Mouse (Mus musculus) cortical plate, adult 2 months (tissue): ENCODE results near the gene Cdk5r2. TPM values are rescaled to one million over a fixed set of nuclear protein-coding genes. Genes with fewer than 3 reads are reported as not detected.
A peak's percentile ranks its signal among the peaks of the same experiment; 100 is the strongest.

ENCODE experiments used
- H3K27ac ChIP-seq: fragments of 200-500 bp; 2 replicates; pipeline ENCODE4 v1.5.1; 2012; ENCODE audit warnings: low read length, control low read depth, inconsistent platforms; ENCODE audit not compliant: insufficient read depth
- H3K4me1 ChIP-seq: fragments of 200-500 bp; 2 replicates; pipeline ENCODE4 v1.6.1; 2011; ENCODE audit warnings: low read length; ENCODE audit not compliant: control insufficient read depth, insufficient read depth
- H3K4me3 ChIP-seq: fragments of 200-500 bp; 2 replicates; pipeline ENCODE4 v1.5.1; 2011; ENCODE audit warnings: mild to moderate bottlenecking, low read length, control low read depth; ENCODE audit not compliant: insufficient read depth
- CTCF ChIP-seq: fragments of 200-500 bp; IDR thresholded peaks from 2 replicates; pipeline ENCODE4 v1.5.1; 2011; ENCODE audit warnings: mild to moderate bottlenecking, control low read depth, low read length; ENCODE audit not compliant: insufficient read depth; ENCODE audit errors: extremely low read depth
- POLR2A ChIP-seq: fragments of 200-500 bp; IDR thresholded peaks from 2 replicates; pipeline ENCODE4 v1.6.1; 2011; ENCODE audit warnings: mild to moderate bottlenecking, low read length, control low read depth; ENCODE audit not compliant: insufficient read depth; ENCODE audit errors: extremely low read depth
- polyA plus RNA-seq: library from polyadenylated mRNA; depleted of rRNA; stranded (reverse); fragments of >200 nt; gene quantifications from 2 replicates; pipeline ENCODE4 v1.2.3, GENCODE M21; 2012

Gene Cdk5r2
- polyA plus RNA-seq, 1 experiment, result 313 TPM

GRCm38 (mm10) chr1:74850251-74850650, 4.5 kb upstream of the Cdk5r2 start:
- H3K27ac ChIP-seq, result peak overlapping the region; percentile 96
- peaks cover 13% of the 10 kb centered on the region for H3K4me1 ChIP-seq
- TF ChIP-seq POLR2A, result peak; percentile 48; the same call in 1 of the 2 replicates
- no peak for TF ChIP-seq CTCF
- no peak overlapping the region for H3K4me3 ChIP-seq

GRCm38 (mm10) chr1:74851001-74851775, 3.5 kb upstream of the Cdk5r2 start:
- Histone ChIP-seq H3K4me1 (peaks cover 13% of the 10 kb centered on the region), H3K4me3 (no peak overlapping the region), H3K27ac (peak overlapping the region; percentile 96)
- TF ChIP-seq CTCF (no peak), POLR2A (peak; percentile 62; the same call in 1 of the 2 replicates)

- H3K4me1 ChIP-seq, result peaks cover 17% of the 10 kb centered on the region
- TF ChIP-seq POLR2A (no peak), CTCF (no peak)
- H3K27ac ChIP-seq, result peak overlapping the region; percentile 61; the same call in 1 of the 2 replicates
- H3K4me3 ChIP-seq, result peak overlapping the region; percentile 97
Measured at GRCm38 (mm10) chr1:74855156-74855555, 422 bp downstream of the Cdk5r2 start.

- H3K4me3 ChIP-seq, result peak overlapping the region; percentile 97
- peak overlapping the region; percentile 61 for H3K27ac ChIP-seq
- TF ChIP-seq POLR2A, result no peak
- no peak for TF ChIP-seq CTCF
- peaks cover 12% of the 10 kb centered on the region for H3K4me1 ChIP-seq
Measured at GRCm38 (mm10) chr1:74855651-74856438, 1.1 kb downstream of the Cdk5r2 start.

- no peak for TF ChIP-seq POLR2A
- no peak for TF ChIP-seq CTCF
- Histone ChIP-seq H3K4me1 (peaks cover 11% of the 10 kb centered on the region), H3K4me3 (peak overlapping the region; percentile 97), H3K27ac (peak overlapping the region; percentile 20)
Measured at GRCm38 (mm10) chr1:74856439-74856720, 1.6 kb downstream of the Cdk5r2 start.

GRCm38 (mm10) chr1:74856791-74857190, 2.1 kb downstream of the Cdk5r2 start:
- H3K4me3 ChIP-seq, result peak overlapping the region; percentile 97
- H3K27ac ChIP-seq, result peak overlapping the region; percentile 20; the same call in 1 of the 2 replicates
- TF ChIP-seq POLR2A (no peak), CTCF (no peak)
- peaks cover 10% of the 10 kb centered on the region for H3K4me1 ChIP-seq

- TF ChIP-seq CTCF, result no peak
- TF ChIP-seq POLR2A, result no peak
- Histone ChIP-seq H3K4me1 (peaks cover 8% of the 10 kb centered on the region), H3K4me3 (peak overlapping the region; percentile 97), H3K27ac (peak overlapping the region; percentile 31; the same call in 1 of the 2 replicates)
Measured at GRCm38 (mm10) chr1:74857201-74857600, 2.5 kb downstream of the Cdk5r2 start.

GRCm38 (mm10) chr1:74857677-74858076, 2.9 kb downstream of the Cdk5r2 start:
- H3K27ac ChIP-seq, result peak overlapping the region; percentile 31; the same call in 1 of the 2 replicates
- peaks cover 8% of the 10 kb centered on the region for H3K4me1 ChIP-seq
- TF ChIP-seq CTCF, result no peak
- no peak for TF ChIP-seq POLR2A
- peak overlapping the region; percentile 97 for H3K4me3 ChIP-seq

- Histone ChIP-seq H3K4me1 (peaks cover 8% of the 10 kb centered on the region), H3K4me3 (peak overlapping the region; percentile 97), H3K27ac (peak overlapping the region; percentile 31; the same call in 1 of the 2 replicates)
- TF ChIP-seq POLR2A (peak; percentile 64; the same call in 1 of the 2 replicates), CTCF (no peak)
Measured at GRCm38 (mm10) chr1:74858171-74858719, 3.5 kb downstream of the Cdk5r2 start.
